Comparison of ENCODE assay signal across 18 mouse cellular contexts in genomic region chr7:27549597-27549996, GRCm38 (mm10). TPM values are rescaled to one million over a fixed set of nuclear protein-coding genes. Genes with fewer than 3 reads are reported as not detected.
DNase-seq lines count a peak whose midpoint lies in the region; ATAC-seq and TF ChIP-seq lines count a peak whose summit lies in the region.
"Had no signal": no experiment of that assay in that cellular context is flagged by ENCODE, and none has a peak within 500 bp of the region (broad histone marks: within the 10 kb centered on the region; RNA-seq: fewer than 3 reads in every experiment).

No protein-coding gene starts in this region.

- TF ChIP-seq POLR2A in kidney, adult 2 months (IDR thresholded peaks at IDR 0.05; ENCODE audit: low read depth, low read length), result no peak

- H3K4me1 ChIP-seq in kidney, adult 2 months (ENCODE audit: control insufficient read depth, insufficient read depth, low read length), result peaks cover 4% of the 10 kb centered on the region; the same call in 1 of the 2 replicates
- peaks cover 47% of the 10 kb centered on the region for H3K4me1 ChIP-seq in megakaryocyte, embryonic 14.5 days

- H3K36me3 ChIP-seq in kidney, adult 2 months (ENCODE audit: control insufficient read depth, insufficient read depth, low read length), result no peaks in the 10 kb centered on the region
- peaks cover 1% of the 10 kb centered on the region for H3K36me3 ChIP-seq in megakaryocyte, embryonic 14.5 days (replicated peaks; ENCODE audit: low read length)
- H3K36me3 ChIP-seq: hindbrain, embryonic 15.5 days had no signal

- TF ChIP-seq CTCF in kidney, adult 2 months (conservative IDR thresholded peaks at IDR 0.05; ENCODE audit: insufficient read depth, insufficient read length, low read depth, low read length), result no peak

- H3K4me3 ChIP-seq in kidney, adult 2 months (ENCODE audit: insufficient read depth, low read depth, low read length), result no peak overlapping the region
- peak overlapping the region; percentile 10 for H3K4me3 ChIP-seq in megakaryocyte, embryonic 14.5 days (replicated peaks)
- H3K4me3 ChIP-seq: hindbrain, embryonic 15.5 days had no signal

- DNase-seq in kidney, adult 2 months, result peak; percentile 23
- no peak for DNase-seq in kidney, postnatal 10 days
- DNase-seq in ES-CJ7 (ENCODE audit: low read depth, low spot score) (peak; percentile 97), ZHBTc4 (ENCODE audit: low read depth, low spot score) (peak; percentile 94)
- DNase-seq in gastrocnemius, adult 18-20 months (ENCODE audit: low spot score), result no peak
- DNase-seq: adrenal gland, postnatal 10 days; cerebellum, adult 11 months; cerebellum, adult 8-10 months; cerebellum, postnatal 25 days; gastrocnemius, postnatal 10 days; heart, adult 18-20 months had no signal

- peak overlapping the region; percentile 13; the same call in 1 of the 2 replicates for H3K27ac ChIP-seq in kidney, adult 2 months (ENCODE audit: insufficient read depth, low read depth, low read length)
- H3K27ac ChIP-seq: hindbrain, embryonic 15.5 days had no signal

- WGBS in kidney, adult 2 months, result 54% methylated on average over 6 of the region's 6 CpGs

- no peak for ATAC-seq in megakaryocyte, adult 5-6 weeks (ENCODE audit: poor library complexity, severe bottlenecking)
- ATAC-seq: forebrain, embryonic 14.5 days; intestine, embryonic 16.5 days; Patski had no signal

- no peaks in the 10 kb centered on the region for H3K27me3 ChIP-seq in kidney, adult 2 months (replicated peaks; ENCODE audit: control insufficient read depth, insufficient read depth, low read length)
- H3K27me3 ChIP-seq in megakaryocyte, embryonic 14.5 days (replicated peaks), result no peaks in the 10 kb centered on the region
- H3K27me3 ChIP-seq: CH12.LX; hindbrain, embryonic 15.5 days; Patski had no signal

- H3K9me3 ChIP-seq in megakaryocyte, embryonic 14.5 days, result no peaks in the 10 kb centered on the region
- H3K9me3 ChIP-seq: hindbrain, embryonic 15.5 days had no signal

RNA-seq across cellular contexts. Expression of gene Pld3, which starts 3.4 kb away (rescaled TPM):
- 142 and 163 TPM in 2 replicates for polyA plus RNA-seq in kidney, adult 2 months (2012; rRNA removed)
- 66.2 and 97.1 TPM in 2 replicates for polyA plus RNA-seq in megakaryocyte, embryonic 14.5 days (2012; ENCODE audit: insufficient read depth, low replicate concordance)
- 7.7 and 19.6 TPM in 2 replicates for total RNA-seq in megakaryocyte, adult 5-6 weeks (2015)
- total RNA-seq in megakaryocyte, adult 5-6 weeks (2017), result 6.6 and 8.0 TPM in 2 replicates
- total RNA-seq in gastrocnemius, adult 18-20 months (2021), result 10 to 100 TPM; 15.1 to 16.1 TPM

RNA-seq across cellular contexts. Expression of gene 2310022A10Rik, which starts 3.4 kb away (rescaled TPM):
- polyA plus RNA-seq in kidney, adult 2 months (2012; rRNA removed), result 16.9 and 19.3 TPM in 2 replicates
- 19.6 and 32.1 TPM in 2 replicates for polyA plus RNA-seq in megakaryocyte, embryonic 14.5 days (2012; ENCODE audit: insufficient read depth, low replicate concordance)
- total RNA-seq in megakaryocyte, adult 5-6 weeks (2015), result 9.4 and 9.9 TPM in 2 replicates
- total RNA-seq in megakaryocyte, adult 5-6 weeks (2017), result 3.3 and 7.2 TPM in 2 replicates
- total RNA-seq in gastrocnemius, adult 18-20 months (2021), result 100 to 1,000 TPM; 103 to 116 TPM

RNA-seq across cellular contexts. Expression of gene Hipk4, which starts 26.5 kb away (rescaled TPM):
- polyA plus RNA-seq in kidney, adult 2 months (2012; rRNA removed), result 0.48 and 0.61 TPM in 2 replicates
- polyA plus RNA-seq in megakaryocyte, embryonic 14.5 days (2012; ENCODE audit: insufficient read depth, low replicate concordance), result 1.6 and 2.1 TPM in 2 replicates
- not detected in 2 replicates for total RNA-seq in megakaryocyte, adult 5-6 weeks (2015)
- not detected in 2 replicates for total RNA-seq in megakaryocyte, adult 5-6 weeks (2017)
- not detected for total RNA-seq in gastrocnemius, adult 18-20 months (2021)

RNA-seq across cellular contexts. Expression of gene Akt2, which starts 41.8 kb away (rescaled TPM):
- 83.9 and 89.2 TPM in 2 replicates for polyA plus RNA-seq in kidney, adult 2 months (2012; rRNA removed)
- polyA plus RNA-seq in megakaryocyte, embryonic 14.5 days (2012; ENCODE audit: insufficient read depth, low replicate concordance), result 72.3 and 86.4 TPM in 2 replicates
- 40.2 TPM in 2 replicates for total RNA-seq in megakaryocyte, adult 5-6 weeks (2015)
- total RNA-seq in megakaryocyte, adult 5-6 weeks (2017), result 53.8 and 55.7 TPM in 2 replicates
- total RNA-seq in gastrocnemius, adult 18-20 months (2021), result 100 to 1,000 TPM; 171 to 178 TPM

RNA-seq across cellular contexts. Expression of gene Prx, which starts 50.5 kb away (rescaled TPM):
- polyA plus RNA-seq in kidney, adult 2 months (2012; rRNA removed), result 1.2 and 1.5 TPM in 2 replicates
- polyA plus RNA-seq in megakaryocyte, embryonic 14.5 days (2012; ENCODE audit: insufficient read depth, low replicate concordance), result 1.7 and 1.8 TPM in 2 replicates
- total RNA-seq in megakaryocyte, adult 5-6 weeks (2015), result 0.05 and 0.16 TPM in 2 replicates
- 0.22 TPM in 1 of 2 replicates, not detected in the other for total RNA-seq in megakaryocyte, adult 5-6 weeks (2017)
- 1 to 10 TPM; 5.2 to 6.6 TPM for total RNA-seq in gastrocnemius, adult 18-20 months (2021)

Comparison
In these comparisons a context has a peak if more than half of its experiments do, and no peak if none do; other contexts are left out.
1. DNase-seq: peak in kidney, adult 2 months (single experiment), ES-CJ7 (single experiment) and ZHBTc4 (single experiment); none in kidney, postnatal 10 days (single experiment) and gastrocnemius, adult 18-20 months (single experiment).
2. RNA of gene 2310022A10Rik, which starts 3.4 kb away (total RNA-seq): 103 to 116 TPM in gastrocnemius, adult 18-20 months; 3.3 to 9.9 TPM in megakaryocyte, adult 5-6 weeks; every median in the first group is over 4 times any median in the second.